Mouse (Mus musculus): ENCODE measurements at regions not wholly inside any gene's neighbourhood (a gene's known extent, or its start where the extent isn't known, plus 50 kb on each side); places are given as distances from the start of the nearest gene placed in this dataset.

- no peak for DNase-seq (ENCODE audit: low spot score)
Observed at GRCm38 (mm10) chr2:173418951-173419350, 103.4 kb upstream of the 1700021F07Rik start.

GRCm38 (mm10) chr2:173419972-173420391, 102.4 kb upstream of the 1700021F07Rik start:
- DNase-seq (ENCODE audit: low spot score) = no peak

- DNase-seq (ENCODE audit: low spot score) = no peak
Observed at GRCm38 (mm10) chr2:173420481-173420880, 101.9 kb upstream of the 1700021F07Rik start.

DNA sequence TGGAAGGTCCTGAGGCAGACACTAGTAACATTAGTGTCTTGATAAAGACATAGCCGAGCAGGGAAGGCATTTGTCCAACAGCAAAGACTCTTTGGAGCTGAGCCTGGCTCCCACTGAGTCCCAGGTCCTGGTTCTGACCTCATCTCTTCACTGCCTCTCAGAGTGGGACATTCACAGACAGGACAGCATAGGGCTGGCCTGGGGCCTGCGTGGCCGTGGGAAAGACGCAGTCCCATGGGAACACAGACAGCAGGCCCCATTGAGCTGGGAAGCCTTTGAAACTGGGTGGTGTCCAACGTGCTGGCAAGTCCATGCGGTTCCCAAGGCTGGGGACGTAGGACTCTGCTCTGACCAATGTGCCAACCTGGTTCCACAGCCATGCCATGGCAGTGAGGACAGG, 97.5 kb upstream of the 1700021F07Rik start:
- no peak for DNase-seq (ENCODE audit: low spot score)

DNA sequence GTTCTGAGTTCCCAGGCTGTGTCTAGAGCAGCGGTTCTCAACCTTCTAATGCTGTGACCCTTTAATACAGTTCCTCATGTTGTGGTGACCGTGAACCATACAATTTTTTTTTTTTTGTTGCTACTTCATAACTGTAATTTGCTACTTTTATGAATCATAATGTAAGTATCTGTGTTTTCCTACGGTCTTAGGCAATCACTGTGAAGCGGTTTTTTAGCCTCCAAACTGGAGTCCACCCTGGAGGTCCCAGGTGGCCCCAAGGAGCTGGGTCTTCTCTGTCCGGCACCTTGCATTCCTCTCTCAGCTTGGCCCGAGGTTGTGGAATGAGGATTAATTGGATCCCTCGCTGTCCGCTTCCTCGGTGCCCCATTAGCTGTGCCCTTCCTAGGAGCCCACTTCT, 96.6 kb upstream of the 1700021F07Rik start:
- DNase-seq (ENCODE audit: low spot score) = no peak

DNA sequence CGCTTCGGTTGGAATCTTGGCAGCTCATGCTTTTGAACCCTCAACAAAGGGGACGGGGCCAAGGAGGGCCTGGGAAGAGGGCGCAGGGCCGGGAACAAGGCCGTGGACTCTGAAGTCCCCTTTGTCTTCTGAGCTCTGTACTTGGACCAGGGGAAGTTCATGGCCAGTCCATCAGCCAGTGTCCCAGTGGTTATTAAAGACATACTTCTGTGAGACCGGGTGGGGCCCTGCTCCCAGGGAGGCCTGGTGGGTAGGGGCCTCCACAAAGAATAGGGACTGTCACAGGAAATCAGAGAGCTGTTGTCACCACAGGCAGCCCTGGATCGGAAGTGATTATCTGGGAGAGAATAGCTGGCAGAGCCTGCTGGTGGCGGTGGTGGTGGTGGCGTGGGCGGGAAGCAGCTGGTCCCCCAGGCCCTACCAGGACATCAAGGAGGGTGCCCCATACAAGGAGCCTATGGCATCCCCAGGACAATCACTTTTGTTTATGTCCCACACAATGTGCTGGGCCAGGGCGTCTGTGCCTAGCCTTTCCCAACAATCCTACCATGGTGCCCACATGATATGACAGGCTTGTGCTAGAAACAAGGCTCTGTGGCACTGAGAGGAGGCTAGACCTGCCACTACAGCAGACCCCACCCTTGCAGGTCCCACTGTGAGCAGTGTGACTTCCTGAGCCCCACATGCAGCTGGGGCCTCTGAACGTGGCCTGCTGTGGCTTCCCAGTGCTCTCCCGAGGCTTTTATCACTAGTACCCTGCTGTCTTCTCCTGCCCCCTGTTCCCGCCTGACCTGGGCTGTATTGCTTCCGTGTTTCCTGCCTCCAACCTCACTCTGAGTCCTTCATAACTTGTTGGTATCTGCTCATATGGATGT, 96.0 kb upstream of the 1700021F07Rik start:
- DNase-seq (ENCODE audit: low spot score) = no peak

DNA sequence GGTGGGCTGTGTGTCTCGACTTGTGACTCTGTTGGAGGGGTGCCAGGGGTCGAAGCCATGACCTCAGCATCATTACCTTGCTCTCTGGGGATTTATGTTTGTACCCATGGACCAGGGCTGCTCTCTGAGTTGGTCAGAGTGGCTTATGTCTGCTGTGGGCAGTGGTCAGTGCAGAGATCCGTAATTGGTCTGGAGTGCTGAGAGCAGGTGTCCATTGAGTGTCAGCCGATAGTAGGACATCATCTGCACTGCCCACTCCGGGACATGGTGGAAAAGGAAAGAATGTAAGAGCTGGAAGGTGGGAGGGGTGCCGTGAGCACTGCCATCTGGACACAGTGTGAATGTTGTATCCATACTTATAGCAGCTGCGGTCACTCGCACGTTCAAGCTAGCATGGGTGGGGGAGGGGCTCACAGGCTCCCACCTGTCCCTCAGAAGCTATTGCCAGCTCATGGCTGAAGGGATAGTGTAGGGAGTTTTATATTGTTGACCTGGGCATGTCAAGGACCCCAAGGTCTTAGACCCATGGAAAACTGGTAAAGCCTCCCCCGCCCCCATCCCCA, 94.4 kb upstream of the 1700021F07Rik start:
- DNase-seq (ENCODE audit: low spot score) = no peak

DNA sequence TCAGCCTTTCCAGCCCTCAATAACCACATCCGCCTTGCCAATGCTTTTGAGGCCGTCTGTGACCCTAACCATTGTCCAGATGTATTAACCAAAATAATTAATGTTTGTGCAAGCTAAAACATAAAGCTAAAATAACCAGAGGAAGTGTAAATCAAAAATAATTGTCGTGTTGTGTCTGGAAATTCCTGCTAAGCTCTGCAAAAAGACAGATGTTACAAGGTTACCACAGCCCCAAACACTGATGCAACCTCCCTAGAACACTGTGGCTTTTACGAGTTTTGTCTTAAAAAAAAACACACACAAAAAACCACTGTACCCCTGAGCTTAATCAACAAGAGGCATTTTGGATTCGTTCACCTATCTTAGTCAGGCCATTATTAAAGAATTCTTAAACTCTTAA, 90.5 kb upstream of the 1700021F07Rik start:
- DNase-seq (ENCODE audit: low spot score) = no peak

GRCm38 (mm10) chr2:173432258-173432657, 90.1 kb upstream of the 1700021F07Rik start:
- no peak for DNase-seq (ENCODE audit: low spot score)

DNA sequence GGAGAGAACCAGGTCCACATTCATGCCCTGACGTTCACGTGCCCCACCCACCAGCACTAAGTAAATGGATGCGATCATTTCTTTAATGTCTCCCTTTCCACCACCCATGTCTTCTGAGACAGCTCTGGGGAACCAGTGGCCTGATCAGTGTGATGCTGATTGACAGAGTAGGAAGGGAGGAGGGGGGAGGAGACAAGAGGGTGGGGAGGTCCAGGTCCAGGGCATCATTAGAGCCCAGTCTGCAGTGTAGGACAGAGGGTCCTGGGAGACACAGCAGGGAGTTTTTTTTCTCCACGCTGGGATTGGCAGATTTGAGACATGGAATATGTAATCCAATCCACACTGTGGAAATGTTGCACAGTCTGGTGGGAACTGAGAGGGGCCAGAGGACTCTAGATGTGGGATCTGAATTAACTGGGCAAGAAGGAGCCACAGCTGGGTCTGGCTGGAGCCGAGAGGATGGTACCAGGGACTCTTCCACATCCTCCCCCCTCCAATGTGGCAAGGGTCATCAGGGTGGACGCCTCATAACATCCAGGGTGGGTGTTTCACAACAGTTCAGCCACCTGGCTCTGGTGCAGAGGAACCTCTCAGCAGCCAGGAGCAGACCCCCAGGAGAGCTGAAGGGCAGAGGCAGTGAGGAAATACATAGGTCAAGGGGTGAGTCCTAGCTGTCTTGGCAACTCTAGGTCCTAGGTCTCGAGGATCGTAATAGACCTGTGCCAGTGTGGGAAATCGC, 89.3 kb upstream of the 1700021F07Rik start:
- no peak for DNase-seq (ENCODE audit: low spot score)

GRCm38 (mm10) chr2:173436580-173436979, 85.8 kb upstream of the 1700021F07Rik start:
- no peak for DNase-seq (ENCODE audit: low spot score)

DNA sequence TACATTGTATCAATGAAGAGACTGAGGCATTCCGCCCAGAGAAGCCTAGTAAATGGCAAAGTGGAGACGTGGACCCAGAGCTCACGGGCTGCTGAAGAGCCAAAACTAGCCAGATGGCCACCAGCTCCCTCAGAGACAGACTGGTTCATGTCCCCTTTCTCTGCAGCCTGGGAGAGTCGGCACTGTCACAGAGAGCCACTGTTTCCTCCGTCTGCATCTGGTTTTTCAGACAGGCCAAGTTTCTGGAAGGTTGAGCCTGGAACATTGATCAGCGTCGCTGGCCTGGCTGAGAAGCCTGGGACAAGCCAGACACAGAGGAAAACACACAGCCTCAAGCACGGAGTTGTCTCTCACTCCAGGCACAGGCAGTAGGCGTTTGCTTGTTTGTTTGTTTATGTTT, 83.4 kb upstream of the 1700021F07Rik start:
- no peak for DNase-seq (ENCODE audit: low spot score)

GRCm38 (mm10) chr2:173442056-173442455, 80.3 kb upstream of the 1700021F07Rik start:
- DNase-seq (ENCODE audit: low spot score) = no peak

- DNase-seq (ENCODE audit: low spot score) = no peak
Observed at GRCm38 (mm10) chr2:173443262-173443661, 79.1 kb upstream of the 1700021F07Rik start.

DNA sequence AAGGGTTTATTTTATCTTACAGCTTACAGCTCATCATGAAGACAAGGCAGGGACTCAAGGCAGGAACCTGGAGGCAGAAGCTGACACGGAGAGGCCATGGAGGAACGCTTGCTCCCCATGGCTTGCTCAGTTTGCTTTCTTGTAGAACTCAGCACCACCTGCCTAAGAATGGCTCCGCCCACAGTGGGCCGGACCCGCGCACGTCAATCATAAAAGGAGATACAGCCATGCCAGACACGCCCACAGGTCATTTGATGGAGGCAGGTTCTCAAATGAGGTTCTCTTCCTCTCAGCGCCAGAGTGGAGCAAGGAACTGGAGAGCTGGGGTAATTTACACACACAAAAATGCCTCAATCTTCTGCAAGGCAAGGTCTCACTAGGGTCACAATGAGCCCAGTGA, 78.0 kb upstream of the 1700021F07Rik start:
- DNase-seq (ENCODE audit: low spot score) = no peak

DNA sequence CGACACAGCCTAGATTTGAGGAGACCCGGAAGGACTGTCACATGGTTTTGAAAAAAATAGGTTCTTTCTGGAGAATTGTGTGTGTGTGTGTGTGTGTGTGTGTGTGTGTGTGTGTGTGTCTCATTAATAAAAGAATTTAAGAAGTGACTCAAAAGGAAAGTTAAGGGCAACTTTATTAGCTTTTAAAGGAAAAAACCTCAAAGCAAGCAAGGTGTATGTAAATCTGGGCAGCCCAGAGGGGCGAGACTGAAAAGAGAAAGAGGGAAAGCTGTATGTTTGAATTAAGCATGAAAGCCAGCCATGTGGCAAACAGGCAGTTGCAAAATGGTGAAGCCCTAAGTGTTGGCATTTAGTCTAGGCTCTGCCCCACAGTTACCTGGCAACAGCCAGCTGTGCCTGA, 77.3 kb upstream of the 1700021F07Rik start:
- no peak for DNase-seq (ENCODE audit: low spot score)

DNA sequence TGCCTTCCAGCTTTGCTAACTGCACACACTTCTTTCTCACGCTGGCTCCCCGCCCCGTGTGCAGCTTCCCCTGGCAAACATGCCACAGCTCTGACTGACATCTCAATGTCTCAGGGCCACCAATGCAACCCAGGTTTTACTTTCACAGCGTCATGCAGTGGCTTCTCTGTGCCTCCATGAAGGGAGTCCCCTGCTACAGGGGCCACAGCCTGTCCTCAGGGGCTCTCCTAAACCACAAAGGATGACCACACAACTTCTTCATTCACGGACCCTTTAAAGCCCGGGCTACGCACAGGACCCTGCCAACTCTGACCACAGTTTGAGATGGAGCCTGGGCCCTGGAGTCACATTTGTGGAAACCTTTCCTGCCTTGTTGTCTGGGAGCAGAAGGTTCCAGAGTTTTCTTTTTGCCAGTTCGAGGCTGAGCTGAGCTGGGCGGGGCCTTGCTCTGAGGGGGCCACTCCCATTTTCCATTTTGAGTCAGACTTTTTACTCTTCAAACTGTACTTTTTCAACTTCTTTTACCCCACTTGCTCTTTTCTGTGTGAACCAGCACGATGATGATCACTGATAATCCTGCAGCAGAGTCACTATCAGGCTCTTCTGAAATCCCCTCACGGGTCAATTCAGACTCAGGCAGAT, 73.7 kb upstream of the 1700021F07Rik start:
- no peak for DNase-seq (ENCODE audit: low spot score)

DNA sequence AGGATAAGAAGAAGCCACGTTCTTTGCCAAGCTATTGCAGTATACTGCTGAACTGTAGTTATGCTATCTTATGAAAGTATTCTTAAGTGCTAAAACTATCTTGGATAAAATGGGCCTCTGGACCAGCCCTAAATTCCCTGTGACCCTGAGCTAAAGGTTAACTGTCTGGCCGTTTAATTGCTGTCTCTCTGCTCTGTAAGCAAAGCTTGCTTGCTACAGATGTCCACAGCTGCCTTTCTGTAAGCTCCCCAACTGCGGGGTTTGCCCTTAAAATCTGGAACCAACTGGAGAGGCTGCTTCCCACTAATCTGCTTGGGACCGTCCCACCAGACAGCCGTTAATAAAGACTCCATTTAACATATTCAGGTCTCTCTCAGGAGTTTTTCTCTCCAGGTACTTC, 73.2 kb upstream of the 1700021F07Rik start:
- DNase-seq (ENCODE audit: low spot score) = no peak

DNA sequence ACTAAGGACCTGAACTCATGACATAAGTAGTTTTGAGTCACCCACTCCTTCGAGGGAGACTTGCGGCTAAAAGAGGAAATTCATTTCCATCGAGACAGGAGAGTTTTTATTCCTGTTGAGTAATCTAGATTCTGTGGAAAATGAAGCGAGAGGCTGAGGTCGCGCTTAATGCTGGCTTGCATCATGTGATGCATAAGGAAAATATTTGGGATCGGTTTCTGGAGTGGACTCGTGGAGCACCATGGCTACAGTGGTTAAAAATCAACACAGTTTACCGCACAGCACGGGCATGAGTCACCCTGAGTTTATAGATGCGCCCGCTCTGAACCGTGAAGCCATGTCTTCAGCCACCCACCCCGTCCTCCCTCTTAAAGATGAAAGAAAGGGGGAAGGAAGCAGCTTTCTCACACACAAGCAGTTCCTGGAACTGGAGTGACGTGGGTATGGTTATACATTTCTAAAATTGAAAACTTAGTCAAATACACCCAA, 70.3 kb upstream of the 1700021F07Rik start:
- DNase-seq (ENCODE audit: low spot score) = no peak

- DNase-seq (ENCODE audit: low spot score) = no peak
Observed at GRCm38 (mm10) chr2:173452800-173453199, 69.6 kb upstream of the 1700021F07Rik start.

DNA sequence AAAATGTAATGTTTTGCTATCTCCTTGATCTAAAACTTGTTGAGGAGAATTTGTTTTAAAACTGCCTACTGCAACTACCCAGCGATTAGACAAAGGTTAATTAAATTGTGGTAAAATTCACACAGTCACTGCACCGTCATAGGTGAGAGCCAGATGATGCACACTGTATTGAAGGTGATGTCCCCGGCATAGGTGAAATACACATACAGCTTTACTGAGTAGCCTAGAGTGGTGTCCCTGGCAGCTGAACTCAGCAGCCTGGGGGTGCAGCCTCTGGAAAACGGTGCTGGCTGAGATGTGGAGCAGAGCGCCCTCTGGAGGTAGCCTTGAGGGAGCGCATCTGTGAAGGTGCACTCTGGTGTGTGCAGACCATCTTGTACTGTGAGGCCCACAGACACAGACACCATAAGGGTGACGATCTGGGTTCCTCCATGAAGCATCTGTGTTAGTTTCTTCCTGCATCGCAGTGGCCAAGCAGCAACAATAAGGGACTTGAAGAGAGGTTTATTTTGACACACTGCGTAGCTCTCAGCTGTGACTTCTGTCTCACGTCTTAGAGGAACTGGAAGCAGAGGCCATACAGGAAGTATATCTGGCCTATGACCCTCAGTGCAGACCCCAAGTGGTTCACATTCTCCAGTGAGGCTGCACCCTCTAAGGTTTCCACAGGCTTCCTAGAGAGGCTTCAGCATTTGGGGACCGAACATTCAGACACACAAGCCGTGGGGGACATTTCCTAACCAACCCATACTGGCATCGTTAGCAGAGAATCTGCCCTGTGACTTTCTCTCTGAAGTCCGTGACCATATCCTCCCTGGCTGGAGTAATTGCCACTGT, 68.6 kb upstream of the 1700021F07Rik start:
- no peak for DNase-seq (ENCODE audit: low spot score)
